ENCODE assay signal across 10 mouse cellular contexts in the genomic region with DNA sequence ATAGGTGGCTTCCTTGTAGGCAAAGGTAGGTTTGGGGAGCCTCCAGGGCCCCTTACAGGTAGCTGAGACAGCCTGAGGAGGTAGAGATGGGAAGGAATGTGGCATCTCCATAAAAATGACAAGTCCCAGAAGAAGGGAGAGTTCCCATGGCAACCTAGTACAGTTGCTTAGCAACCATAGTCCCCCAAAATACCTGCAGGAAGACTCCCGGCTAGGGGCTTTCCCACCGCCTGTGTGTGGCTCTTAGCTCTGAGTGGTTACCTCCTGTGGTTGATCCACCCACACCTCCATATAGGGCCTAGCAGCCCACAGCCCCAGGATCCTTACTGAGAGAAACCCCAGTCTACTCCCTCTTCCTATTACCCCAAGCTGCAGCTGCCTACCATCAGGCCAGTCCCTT. TPM values are rescaled to one million over a fixed set of nuclear protein-coding genes. Genes with fewer than 3 reads are reported as not detected.
A peak's percentile ranks its signal among the peaks of the same experiment; 100 is the strongest.
DNase-seq lines count a peak whose midpoint lies in the region; ATAC-seq lines count a peak whose summit lies in the region.
"Had no signal": no experiment of that assay in that cellular context is flagged by ENCODE, and none has a peak within 500 bp of the region (broad histone marks: within the 10 kb centered on the region; RNA-seq: fewer than 3 reads in every experiment).

No protein-coding gene starts in this region.

- no peaks in the 10 kb centered on the region for H3K27me3 ChIP-seq in neural tube, embryonic 15.5 days (replicated peaks)
- H3K27me3 ChIP-seq: limb, embryonic 12.5 days had no signal

- ATAC-seq in neural tube, embryonic 15.5 days (ENCODE audit: low FRiP score), result no peak

- peaks cover 89% of the 10 kb centered on the region for H3K4me1 ChIP-seq in neural tube, embryonic 15.5 days

- no peaks in the 10 kb centered on the region for H3K9me3 ChIP-seq in neural tube, embryonic 15.5 days (replicated peaks)
- H3K9me3 ChIP-seq: limb, embryonic 12.5 days had no signal

- H3K9ac ChIP-seq in neural tube, embryonic 15.5 days (replicated peaks), result no peak overlapping the region
- H3K9ac ChIP-seq: limb, embryonic 12.5 days had no signal

- no peak overlapping the region for H3K4me3 ChIP-seq in neural tube, embryonic 15.5 days (replicated peaks)
- H3K4me3 ChIP-seq: limb, embryonic 12.5 days; myocyte had no signal

- H3K27ac ChIP-seq in neural tube, embryonic 15.5 days (replicated peaks), result 0 out of 2 replicates have a peak overlapping the region, but pooled peaks have one; percentile 37
- H3K27ac ChIP-seq: limb, embryonic 12.5 days had no signal

- DNase-seq in left cerebral cortex, adult 9 months (ENCODE audit: low spot score in 2 of 2), result peak; percentile 79 to 83
- no peak for DNase-seq in left cerebral cortex, postnatal 4 days
- DNase-seq in R1 (ENCODE audit: low read depth, low spot score), result peak; percentile 95
- DNase-seq in frontal cortex, postnatal 10 days (ENCODE audit: low spot score in 2 of 2), result peak; percentile 68 to 87
- no peak for DNase-seq in kidney, postnatal 36 days
- no peak for DNase-seq in adrenal gland, adult (ENCODE audit: inconsistent age in 2 of 2, low spot score in 1 of 2)

- peaks cover 4% of the 10 kb centered on the region; the same call in 1 of the 2 replicates for H3K36me3 ChIP-seq in neural tube, embryonic 15.5 days

- peak overlapping the region; percentile 24 for H3K4me2 ChIP-seq in neural tube, embryonic 15.5 days
- H3K4me2 ChIP-seq: limb, embryonic 12.5 days had no signal

- intact Hi-C loops in left cerebral cortex, postnatal 4 days (cut with DNase I), result no loop called here

- WGBS in neural tube, embryonic 15.5 days, result 19% methylated on average over 2 of the region's 2 CpGs

RNA-seq across cellular contexts. Expression of a gene that starts 5.3 kb away (rescaled TPM):
- total RNA-seq in left cerebral cortex, postnatal 4 days (2021), result 100 to 1,000 TPM; 164 to 176 TPM
- polyA plus RNA-seq in neural tube, embryonic 15.5 days (2015; fragmentation: Nextera tagmentation; extraction: Ambion mirVana), result 64.7 and 70.4 TPM in 2 replicates

RNA-seq across cellular contexts. Expression of a gene that starts 12.3 kb away (rescaled TPM):
- not detected for total RNA-seq in left cerebral cortex, postnatal 4 days (2021)
- polyA plus RNA-seq in neural tube, embryonic 15.5 days (2015; fragmentation: Nextera tagmentation; extraction: Ambion mirVana), result 2.1 and 3.5 TPM in 2 replicates
- polyA plus RNA-seq: myocyte had no signal

RNA-seq across cellular contexts. Expression of a gene that starts 21.5 kb away (rescaled TPM):
- 1 to 10 TPM; 2.5 to 2.6 TPM for total RNA-seq in left cerebral cortex, postnatal 4 days (2021)
- polyA plus RNA-seq in neural tube, embryonic 15.5 days (2015; fragmentation: Nextera tagmentation; extraction: Ambion mirVana), result 1.2 and 2.1 TPM in 2 replicates
- polyA plus RNA-seq: myocyte had no signal

RNA-seq across cellular contexts. Expression of a gene that starts 45.0 kb away (rescaled TPM):
- not detected for total RNA-seq in left cerebral cortex, postnatal 4 days (2021)
- polyA plus RNA-seq in neural tube, embryonic 15.5 days (2015; fragmentation: Nextera tagmentation; extraction: Ambion mirVana), result 0.09 and 3.3 TPM in 2 replicates
- polyA plus RNA-seq: embryonic facial prominence, embryonic 14.5 days; limb, embryonic 12.5 days; myocyte had no signal

RNA-seq across cellular contexts. Expression of a gene that starts 50.4 kb away (rescaled TPM):
- 10 to 100 TPM; 38.5 to 39.2 TPM for total RNA-seq in left cerebral cortex, postnatal 4 days (2021)
- polyA plus RNA-seq in neural tube, embryonic 15.5 days (2015; fragmentation: Nextera tagmentation; extraction: Ambion mirVana), result 51.4 and 55.5 TPM in 2 replicates

Comparison
In these comparisons a context has a peak if more than half of its experiments do, and no peak if none do; other contexts are left out.
1. DNase-seq: peak in left cerebral cortex, adult 9 months (2 of 2), R1 (single experiment) and frontal cortex, postnatal 10 days (2 of 2); none in left cerebral cortex, postnatal 4 days (single experiment), kidney, postnatal 36 days (0 of 2) and adrenal gland, adult (0 of 2).